Mouse (Mus musculus): ENCODE results near the gene Cluap1. TPM values are rescaled to one million over a fixed set of nuclear protein-coding genes. Genes with fewer than 3 reads are reported as not detected.
A peak's percentile ranks its signal among the peaks of the same experiment; 100 is the strongest.

The Cluap1 gene
- polyA plus RNA-seq, 1 experiment from 2014 or later, result 10.8 TPM

GRCm38 (mm10) chr16:3895173-3895792, 13.3 kb upstream of the Cluap1 start:
- ATAC-seq (ENCODE audit: low read depth), result peak; percentile 74
- peak overlapping the region; percentile 63 for H3K27ac ChIP-seq
- H3K9ac ChIP-seq, result peak overlapping the region; percentile 16; the same call in 1 of the 2 replicates
- peak overlapping the region; percentile 34 for H3K4me2 ChIP-seq
- peaks cover 62% of the 10 kb centered on the region for H3K36me3 ChIP-seq
- DNase-seq, result peak; percentile 20
- WGBS (ENCODE audit: insufficient replicate concordance), result 22% methylated on average over 9 of the region's 9 CpGs
- H3K27me3 ChIP-seq, result no peaks in the 10 kb centered on the region
- no peaks in the 10 kb centered on the region for H3K9me3 ChIP-seq (replicated peaks)
- peaks cover 30% of the 10 kb centered on the region for H3K4me1 ChIP-seq (replicated peaks)
- H3K4me3 ChIP-seq (replicated peaks), result no peak overlapping the region

GRCm38 (mm10) chr16:3896046-3896445, 12.6 kb upstream of the Cluap1 start:
- H3K36me3 ChIP-seq, result peaks cover 69% of the 10 kb centered on the region
- DNase-seq (no peak), ATAC-seq (ENCODE audit: low read depth) (no peak)
- no peak overlapping the region for H3K9ac ChIP-seq
- no peaks in the 10 kb centered on the region for H3K27me3 ChIP-seq
- peaks cover 30% of the 10 kb centered on the region for H3K4me1 ChIP-seq (replicated peaks)
- no peak overlapping the region for H3K4me2 ChIP-seq
- 73% methylated on average over 6 of the region's 6 CpGs for WGBS (ENCODE audit: insufficient replicate concordance)
- no peak overlapping the region for H3K4me3 ChIP-seq (replicated peaks)
- no peaks in the 10 kb centered on the region for H3K9me3 ChIP-seq (replicated peaks)
- H3K27ac ChIP-seq, result no peak overlapping the region

- Histone ChIP-seq H3K4me3 (replicated peaks) (no peak overlapping the region), H3K4me2 (no peak overlapping the region), H3K9ac (no peak overlapping the region), H3K27me3 (no peaks in the 10 kb centered on the region), H3K36me3 (peaks cover 75% of the 10 kb centered on the region), H3K9me3 (replicated peaks) (no peaks in the 10 kb centered on the region), H3K4me1 (replicated peaks) (peaks cover 30% of the 10 kb centered on the region), H3K27ac (no peak overlapping the region)
- ATAC-seq (ENCODE audit: low read depth) (no peak), DNase-seq (no peak)
- 54% methylated on average over 1 of the region's 1 CpGs for WGBS (ENCODE audit: insufficient replicate concordance)
Measured at GRCm38 (mm10) chr16:3896553-3896952, 12.0 kb upstream of the Cluap1 start.

GRCm38 (mm10) chr16:3907471-3907870, 1.1 kb upstream of the Cluap1 start:
- whole genome bisulfite sequencing (ENCODE audit: insufficient replicate concordance), result 73% methylated on average over 2 of the region's 2 CpGs
- no peak overlapping the region for H3K27ac ChIP-seq
- peaks cover 17% of the 10 kb centered on the region for H3K4me1 ChIP-seq (replicated peaks)
- H3K4me3 ChIP-seq (replicated peaks), result no peak overlapping the region
- no peaks in the 10 kb centered on the region for H3K27me3 ChIP-seq
- no peaks in the 10 kb centered on the region for H3K9me3 ChIP-seq (replicated peaks)
- ATAC-seq (ENCODE audit: low read depth) (no peak), DNase-seq (no peak)
- no peak overlapping the region for H3K9ac ChIP-seq
- peaks cover 52% of the 10 kb centered on the region for H3K36me3 ChIP-seq
- no peak overlapping the region; the same call in 1 of the 2 replicates for H3K4me2 ChIP-seq

- no peak for ATAC-seq (ENCODE audit: low read depth)
Measured at GRCm38 (mm10) chr16:3909118-3909517, 517 bp downstream of the Cluap1 start.

GRCm38 (mm10) chr16:3920756-3921155, 12.2 kb downstream of the Cluap1 start:
- Histone ChIP-seq H3K4me2 (no peak overlapping the region), H3K4me3 (replicated peaks) (no peak overlapping the region)
- 77% methylated on average over 2 of the region's 2 CpGs for WGBS (ENCODE audit: insufficient replicate concordance)

More at GRCm38 (mm10) chr16:3909118-3909517, 517 bp downstream of the Cluap1 start:
- H3K9ac ChIP-seq, result peak overlapping the region; percentile 81
- H3K4me2 ChIP-seq, result peak overlapping the region; percentile 90
- peaks cover 53% of the 10 kb centered on the region for H3K36me3 ChIP-seq
- H3K4me3 ChIP-seq (replicated peaks), result peak overlapping the region; percentile 76
- 3% methylated on average over 20 of the region's 20 CpGs for WGBS (ENCODE audit: insufficient replicate concordance)
- H3K27ac ChIP-seq, result peak overlapping the region; percentile 67
- DNase-seq, result no peak
- H3K4me1 ChIP-seq (replicated peaks), result peaks cover 17% of the 10 kb centered on the region
- no peaks in the 10 kb centered on the region for H3K9me3 ChIP-seq (replicated peaks)
- H3K27me3 ChIP-seq, result no peaks in the 10 kb centered on the region

GRCm38 (mm10) chr16:3923515-3923914, 14.9 kb downstream of the Cluap1 start:
- Histone ChIP-seq H3K27me3 (no peaks in the 10 kb centered on the region), H3K27ac (no peak overlapping the region), H3K36me3 (peaks cover 34% of the 10 kb centered on the region), H3K4me1 (replicated peaks) (no peaks in the 10 kb centered on the region), H3K4me3 (replicated peaks) (no peak overlapping the region), H3K9me3 (replicated peaks) (no peaks in the 10 kb centered on the region), H3K4me2 (no peak overlapping the region), H3K9ac (no peak overlapping the region)
- DNase-seq, result no peak
- 57% methylated on average over 3 of the region's 3 CpGs for WGBS (ENCODE audit: insufficient replicate concordance)
- ATAC-seq (ENCODE audit: low read depth), result peak; percentile 59; the same call in 1 of the 2 replicates

More at GRCm38 (mm10) chr16:3920756-3921155, 12.2 kb downstream of the Cluap1 start:
- Histone ChIP-seq H3K9me3 (replicated peaks) (no peaks in the 10 kb centered on the region), H3K27me3 (no peaks in the 10 kb centered on the region), H3K27ac (no peak overlapping the region), H3K4me1 (replicated peaks) (no peaks in the 10 kb centered on the region), H3K9ac (no peak overlapping the region), H3K36me3 (peaks cover 40% of the 10 kb centered on the region)
- DNase-seq (no peak), ATAC-seq (ENCODE audit: low read depth) (no peak)

- ATAC-seq (ENCODE audit: low read depth) (no peak), DNase-seq (no peak)
- 67% methylated on average over 4 of the region's 4 CpGs for WGBS (ENCODE audit: insufficient replicate concordance)
Measured at GRCm38 (mm10) chr16:3923966-3924365, 15.4 kb downstream of the Cluap1 start.

GRCm38 (mm10) chr16:3928582-3928981, 20.0 kb downstream of the Cluap1 start:
- Histone ChIP-seq H3K4me1 (replicated peaks) (no peaks in the 10 kb centered on the region), H3K4me3 (replicated peaks) (no peak overlapping the region), H3K36me3 (peaks cover 43% of the 10 kb centered on the region), H3K27ac (no peak overlapping the region), H3K4me2 (no peak overlapping the region), H3K9ac (no peak overlapping the region), H3K27me3 (no peaks in the 10 kb centered on the region), H3K9me3 (replicated peaks) (no peaks in the 10 kb centered on the region)
- 15% methylated on average over 1 of the region's 1 CpGs for WGBS (ENCODE audit: insufficient replicate concordance)
- ATAC-seq (ENCODE audit: low read depth), result no peak
- DNase-seq, result no peak

More at GRCm38 (mm10) chr16:3923966-3924365, 15.4 kb downstream of the Cluap1 start:
- Histone ChIP-seq H3K9me3 (replicated peaks) (no peaks in the 10 kb centered on the region), H3K27me3 (no peaks in the 10 kb centered on the region), H3K36me3 (peaks cover 36% of the 10 kb centered on the region), H3K9ac (no peak overlapping the region), H3K4me2 (no peak overlapping the region), H3K4me1 (replicated peaks) (no peaks in the 10 kb centered on the region), H3K27ac (no peak overlapping the region), H3K4me3 (replicated peaks) (no peak overlapping the region)

- ATAC-seq (ENCODE audit: low read depth), result 0 out of 2 replicates have a peak, but pooled peaks have one; percentile 18
- 54% methylated on average over 7 of the region's 7 CpGs for WGBS (ENCODE audit: insufficient replicate concordance)
Measured at GRCm38 (mm10) chr16:3929151-3929550, 20.6 kb downstream of the Cluap1 start.

GRCm38 (mm10) chr16:3933536-3933935, 24.9 kb downstream of the Cluap1 start:
- Histone ChIP-seq H3K36me3 (peaks cover 60% of the 10 kb centered on the region), H3K27ac (no peak overlapping the region), H3K4me2 (no peak overlapping the region), H3K9ac (no peak overlapping the region), H3K4me1 (replicated peaks) (no peaks in the 10 kb centered on the region), H3K9me3 (replicated peaks) (no peaks in the 10 kb centered on the region), H3K4me3 (replicated peaks) (no peak overlapping the region), H3K27me3 (no peaks in the 10 kb centered on the region)
- 72% methylated on average over 6 of the region's 6 CpGs for WGBS (ENCODE audit: insufficient replicate concordance)
- ATAC-seq (ENCODE audit: low read depth) (no peak), DNase-seq (no peak)

More at GRCm38 (mm10) chr16:3929151-3929550, 20.6 kb downstream of the Cluap1 start:
- Histone ChIP-seq H3K36me3 (peaks cover 45% of the 10 kb centered on the region), H3K4me3 (replicated peaks) (no peak overlapping the region), H3K4me2 (no peak overlapping the region), H3K9me3 (replicated peaks) (no peaks in the 10 kb centered on the region), H3K27me3 (no peaks in the 10 kb centered on the region), H3K9ac (no peak overlapping the region), H3K27ac (no peak overlapping the region), H3K4me1 (replicated peaks) (no peaks in the 10 kb centered on the region)
- no peak for DNase-seq

- DNase-seq, result no peak
- H3K27me3 ChIP-seq, result no peaks in the 10 kb centered on the region
- no peak overlapping the region for H3K9ac ChIP-seq
- no peak overlapping the region for H3K4me3 ChIP-seq (replicated peaks)
- no peaks in the 10 kb centered on the region for H3K9me3 ChIP-seq (replicated peaks)
- no peak overlapping the region for H3K27ac ChIP-seq
- H3K4me2 ChIP-seq, result no peak overlapping the region
- H3K4me1 ChIP-seq (replicated peaks), result no peaks in the 10 kb centered on the region
- 55% methylated on average over 1 of the region's 1 CpGs for WGBS (ENCODE audit: insufficient replicate concordance)
- H3K36me3 ChIP-seq, result peaks cover 65% of the 10 kb centered on the region
- ATAC-seq (ENCODE audit: low read depth), result no peak
Measured at GRCm38 (mm10) chr16:3934091-3934490, 25.5 kb downstream of the Cluap1 start.

Measured in liver, embryonic 13.5 days (tissue).